Mouse (Mus musculus) retina, adult 2 months (tissue): ENCODE measurements around the gene Ppp1r14c.
A peak's percentile ranks its signal among the peaks of the same experiment; 100 is the strongest.

Experiments
- DNase-seq: peaks from one replicate; pipeline ENCODE4 v3.0.0-alpha.2; 2012; ENCODE audit warnings: low read depth, low spot score

Gene Ppp1r14c

DNA sequence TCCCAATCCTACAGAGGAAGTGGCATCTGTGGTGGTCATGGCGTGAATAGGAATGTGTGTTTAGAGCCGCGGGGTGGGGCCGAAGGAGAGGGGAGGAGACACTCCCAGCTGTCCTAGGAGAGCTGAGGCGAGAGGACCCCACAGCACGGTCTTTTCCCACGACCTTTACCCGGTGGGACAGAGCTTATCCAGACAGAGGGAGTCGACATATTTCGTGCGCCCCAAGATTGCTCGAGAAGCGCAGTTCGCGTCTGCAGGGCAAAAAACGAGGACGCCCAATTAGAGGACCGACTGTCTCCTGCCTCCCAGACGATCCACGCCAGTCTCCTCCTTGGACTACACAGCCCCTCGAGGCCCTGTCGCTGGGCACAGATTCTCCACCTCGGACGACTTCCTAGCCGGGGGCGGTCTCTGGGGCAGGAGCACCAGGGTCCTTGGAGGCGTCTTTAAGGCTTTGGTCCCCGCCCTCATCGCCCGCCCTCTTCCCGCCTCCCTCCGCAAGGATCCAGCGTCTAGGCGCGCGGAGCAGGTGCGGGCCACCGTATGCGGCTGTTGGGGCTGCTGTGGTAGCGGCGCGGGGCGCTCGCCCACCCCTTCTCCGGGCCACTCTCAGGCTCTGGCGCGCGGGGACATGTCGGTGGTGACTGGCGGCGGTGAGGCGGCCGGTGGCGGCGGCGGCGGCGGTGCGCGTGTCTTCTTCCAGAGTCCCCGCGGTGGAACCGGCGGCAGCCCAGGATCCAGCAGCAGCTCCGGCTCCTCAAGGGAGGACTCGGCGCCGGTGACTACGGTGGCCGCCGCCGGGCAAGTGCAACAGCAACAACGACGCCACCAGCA lies at the start of gene Ppp1r14c:
TSS of gene Ppp1r14c (plus strand) at position 22 of the 834 bp plus-strand sequence.
- DNase-seq = no peak

DNA sequence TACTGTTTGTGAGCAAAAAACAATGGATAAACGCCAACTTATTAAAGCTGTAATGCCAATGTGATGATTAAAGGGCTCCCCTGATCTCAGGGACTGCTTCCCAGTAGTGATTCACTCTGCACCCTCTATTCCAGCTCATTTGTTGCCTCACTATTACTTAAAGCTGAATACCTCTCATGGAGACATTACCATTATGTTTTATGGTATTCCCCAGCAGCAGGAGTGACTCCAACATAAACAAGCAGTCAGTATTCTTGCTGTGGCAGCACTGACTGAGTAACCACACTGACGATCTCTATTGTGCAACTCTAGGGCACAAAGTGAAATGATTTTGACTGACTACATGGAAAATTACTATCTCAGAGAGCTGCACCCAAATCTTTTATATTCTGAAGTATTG lies 44.5 kb upstream of the Ppp1r14c start:
- no peak for DNase-seq

DNA sequence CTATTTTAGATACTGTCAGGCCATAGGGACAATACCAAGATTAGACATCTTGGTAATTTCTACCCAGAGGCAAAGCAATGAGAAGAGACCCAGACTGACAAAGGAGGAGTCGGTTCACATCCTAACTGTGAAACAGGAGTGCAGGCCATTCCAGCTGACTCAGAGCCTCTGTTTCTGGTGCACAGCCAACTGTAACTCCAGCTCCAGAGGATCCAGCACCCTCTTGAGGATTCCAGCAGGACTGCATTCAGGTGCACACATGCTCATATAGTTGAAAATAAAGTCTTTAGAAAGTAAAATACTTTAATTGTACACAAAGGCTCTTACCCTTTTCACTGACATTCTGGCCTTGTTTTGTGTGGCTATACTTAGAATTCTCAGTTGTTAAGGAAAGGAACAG lies 40.4 kb upstream of the Ppp1r14c start:
- no peak for DNase-seq

DNA sequence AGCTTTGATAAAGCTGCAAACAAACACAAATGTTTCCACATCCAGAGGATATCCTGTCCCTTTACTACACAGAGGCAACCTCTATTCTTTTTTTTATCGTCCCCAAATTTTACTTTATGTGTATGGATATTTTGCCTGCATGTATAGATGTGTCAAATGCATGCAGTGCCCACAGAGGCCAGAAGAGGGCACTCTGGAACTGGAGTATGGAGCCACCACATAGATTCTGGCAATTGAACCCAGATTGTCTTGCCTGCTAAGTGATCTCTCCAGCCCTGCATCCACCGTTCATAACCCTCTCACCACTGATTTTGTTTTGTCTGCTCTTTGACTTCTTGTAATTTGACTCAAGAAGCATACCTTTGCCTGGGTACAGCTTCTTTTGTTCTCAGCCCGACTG lies 33.0 kb upstream of the Ppp1r14c start:
- DNase-seq = peak; percentile 33

DNA sequence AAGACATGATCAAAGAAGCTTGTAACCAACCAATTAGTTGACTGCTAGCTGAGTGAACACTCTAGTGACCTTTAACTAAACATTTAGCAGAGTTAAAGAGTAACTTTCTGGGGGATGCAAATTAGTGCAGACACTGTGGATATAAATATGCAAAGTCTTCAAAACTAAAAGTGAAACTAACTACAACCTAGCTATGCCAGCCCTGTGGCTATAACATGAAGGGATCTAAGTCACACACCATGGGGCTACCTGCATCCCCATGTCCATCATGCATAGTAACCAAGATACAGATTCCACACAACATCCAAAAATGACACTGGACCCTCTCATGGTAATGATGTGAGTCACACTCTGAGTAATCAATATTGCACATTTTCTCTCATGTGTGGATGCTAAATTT lies 31.3 kb upstream of the Ppp1r14c start:
- DNase-seq = no peak

DNA sequence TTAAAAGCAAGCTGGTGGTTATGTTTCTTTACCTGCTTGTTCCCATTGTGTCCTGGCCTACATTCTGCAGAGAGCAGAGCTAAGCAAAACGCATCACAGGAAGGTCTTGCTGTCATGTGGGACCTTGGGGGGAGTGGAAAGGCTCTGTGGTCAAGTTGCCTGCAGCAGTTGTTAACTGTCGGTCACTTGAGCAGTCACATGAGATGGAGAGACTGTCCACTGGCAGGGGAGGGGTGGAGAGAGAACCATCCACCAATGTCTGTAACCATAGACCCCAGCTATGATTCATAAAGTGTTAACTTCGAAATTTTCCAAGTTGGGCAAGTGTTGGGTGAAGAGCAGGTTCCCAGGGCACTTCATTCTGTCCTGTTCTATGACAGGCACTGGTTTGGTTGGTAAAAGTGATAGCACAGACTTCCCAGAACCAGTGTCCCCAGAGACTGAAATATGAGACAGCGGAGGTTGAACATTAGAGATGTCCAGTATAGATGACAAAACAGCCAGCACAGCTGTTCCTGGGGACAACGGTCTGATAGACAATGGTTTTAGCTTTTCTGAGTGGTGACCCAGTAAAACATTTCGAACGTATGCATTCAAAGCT lies 29.0 kb upstream of the Ppp1r14c start:
- no peak for DNase-seq

DNA sequence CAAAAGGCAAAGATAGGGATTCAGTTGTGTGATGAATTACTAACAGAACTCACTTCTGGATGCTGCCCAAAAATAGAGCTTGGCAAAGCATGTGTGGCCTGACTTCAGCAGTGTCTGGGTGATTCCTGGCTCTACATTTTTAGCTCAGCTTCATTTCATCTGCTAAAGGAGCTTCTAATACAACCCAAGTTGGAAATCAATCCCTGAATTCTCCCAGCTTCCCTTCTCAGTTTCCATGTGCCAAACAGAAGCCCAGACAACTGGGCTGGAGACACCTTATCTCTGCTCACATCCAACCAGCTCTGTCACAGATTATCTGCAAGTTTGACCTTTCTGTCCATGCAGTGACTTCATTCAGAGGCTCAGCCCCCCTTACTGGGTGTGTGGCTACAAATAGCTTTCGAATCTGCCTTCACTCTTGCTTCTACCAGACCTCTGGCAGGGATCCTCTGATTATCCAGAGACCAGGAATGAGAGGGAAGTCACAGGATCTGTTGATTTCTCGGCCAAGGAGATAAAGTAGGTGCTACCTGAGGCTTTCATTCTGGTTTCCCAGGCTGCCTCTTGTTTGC lies 28.4 kb upstream of the Ppp1r14c start:
- DNase-seq = no peak

DNA sequence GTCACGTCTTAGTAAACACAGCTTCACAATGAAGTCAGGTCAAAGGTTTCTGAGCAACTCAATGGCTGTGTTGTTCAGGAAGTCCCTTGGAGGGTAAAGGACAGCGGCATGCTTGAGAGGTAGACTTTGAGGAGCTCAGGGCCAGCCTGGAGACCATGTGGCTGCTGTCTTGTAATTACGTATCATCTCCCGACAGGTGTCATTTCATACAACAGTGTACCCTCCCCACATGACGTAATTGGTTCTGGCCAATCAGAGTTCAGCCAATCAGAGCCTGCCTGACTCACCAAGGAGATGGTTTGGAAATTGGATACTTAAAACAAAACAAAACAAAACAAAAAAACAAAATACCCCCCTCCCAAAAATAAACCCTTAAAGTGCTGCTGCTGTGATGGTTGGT lies 20.2 kb upstream of the Ppp1r14c start:
- no peak for DNase-seq

DNA sequence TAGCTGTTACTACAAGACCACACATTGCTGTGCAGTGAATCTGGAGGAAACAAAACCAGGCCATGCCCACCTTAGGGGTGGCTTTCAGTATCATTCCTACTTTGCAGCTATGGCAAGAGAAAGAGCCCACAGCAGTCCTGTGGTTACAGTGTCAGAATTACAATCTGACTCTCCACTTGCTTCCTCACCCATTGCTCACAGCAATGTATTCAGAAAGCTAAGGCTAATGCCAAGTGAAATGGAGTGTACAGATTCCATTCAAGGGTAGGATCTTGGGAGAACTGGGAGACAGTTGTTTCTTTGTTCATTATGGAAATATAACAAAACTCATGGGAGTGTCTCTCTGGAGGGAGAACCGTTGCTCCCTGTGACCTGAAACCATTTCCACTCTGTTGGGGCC lies 6.3 kb upstream of the Ppp1r14c start:
- DNase-seq = no peak

DNA sequence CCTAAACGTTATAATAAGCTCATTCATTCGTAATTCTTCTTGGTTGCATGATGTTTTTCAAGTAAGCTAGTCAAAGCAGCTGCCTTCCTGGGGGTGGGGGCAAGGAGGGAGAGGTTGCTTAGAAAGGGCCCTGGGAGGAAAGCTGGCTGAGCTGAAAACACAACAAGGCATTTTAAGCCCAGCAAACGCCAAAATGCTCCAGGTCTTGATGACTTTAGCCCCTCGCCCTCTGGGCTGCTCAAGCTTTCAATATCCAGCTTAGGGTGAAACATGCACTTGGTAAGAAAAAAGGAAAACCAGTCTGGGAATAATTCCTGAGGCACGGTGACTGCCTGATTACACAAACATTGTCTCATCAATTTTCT lies 204 bp upstream of the Ppp1r14c start:
- no peak for DNase-seq

DNA sequence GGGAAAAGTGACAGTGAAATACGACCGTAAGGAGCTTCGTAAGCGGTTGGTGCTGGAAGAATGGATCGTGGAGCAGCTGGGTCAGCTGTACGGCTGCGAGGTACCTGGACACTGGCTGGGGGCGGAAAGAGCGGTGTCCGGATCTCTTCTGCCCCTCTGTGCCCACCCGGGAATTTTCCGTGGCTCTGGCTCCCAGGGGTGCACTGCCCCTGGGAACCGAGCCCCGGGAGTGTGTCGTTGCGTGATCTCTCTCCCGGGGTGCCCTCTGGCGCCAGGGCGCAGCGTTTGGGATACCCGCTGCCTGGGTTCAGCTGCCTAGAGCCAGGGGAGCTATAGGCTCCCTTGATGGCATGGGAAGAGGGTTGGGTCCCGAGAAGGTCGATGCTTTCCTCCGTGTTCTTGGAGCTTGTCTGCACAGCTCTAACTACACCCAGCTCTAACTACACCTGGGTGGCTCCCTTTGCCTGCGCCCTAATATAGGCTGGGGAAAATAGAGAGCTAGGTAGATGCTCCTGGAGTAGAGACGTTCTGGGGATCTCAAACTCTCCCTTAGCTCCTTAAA lies 1.1 kb downstream of the Ppp1r14c start:
- DNase-seq = no peak

DNA sequence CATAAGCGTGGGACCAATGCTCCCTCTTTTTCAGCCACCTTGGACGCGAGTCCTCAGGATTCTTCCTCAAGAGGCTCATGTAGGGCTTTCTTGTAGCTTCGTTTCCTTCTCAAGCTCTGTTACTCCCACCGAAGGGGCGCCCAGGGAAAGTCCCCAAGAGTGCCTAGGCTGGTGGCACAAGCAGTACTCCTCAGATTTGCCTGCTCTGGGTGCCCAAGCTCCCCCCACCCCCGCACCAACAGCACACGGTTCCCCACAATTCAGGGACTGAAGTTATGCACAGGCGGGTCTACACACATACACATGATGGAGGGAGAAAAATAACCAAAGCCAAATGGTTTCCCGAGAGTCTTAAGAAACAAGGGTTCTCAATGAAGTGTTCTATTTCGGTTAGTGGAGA lies 1.6 kb downstream of the Ppp1r14c start:
- no peak for DNase-seq

DNA sequence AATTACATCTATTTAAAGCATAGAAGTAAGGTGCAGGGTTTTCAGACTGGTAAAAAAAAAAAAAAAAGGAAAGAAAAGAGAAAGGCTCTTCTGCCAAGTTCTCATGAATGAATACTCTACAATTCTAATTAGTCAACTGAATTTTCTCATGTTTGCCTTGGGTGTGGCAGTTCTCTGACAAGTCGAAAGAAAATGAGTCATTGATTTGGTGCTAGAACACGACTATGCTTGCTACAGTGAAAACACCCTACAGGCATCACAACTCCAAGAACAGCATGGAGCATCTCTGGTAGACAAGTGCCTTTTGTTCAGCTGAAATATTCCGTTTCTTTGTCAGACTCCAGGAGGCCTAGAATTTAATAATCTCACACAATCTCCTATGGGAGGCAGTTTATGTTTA lies 17.3 kb downstream of the Ppp1r14c start:
- no peak for DNase-seq

DNA sequence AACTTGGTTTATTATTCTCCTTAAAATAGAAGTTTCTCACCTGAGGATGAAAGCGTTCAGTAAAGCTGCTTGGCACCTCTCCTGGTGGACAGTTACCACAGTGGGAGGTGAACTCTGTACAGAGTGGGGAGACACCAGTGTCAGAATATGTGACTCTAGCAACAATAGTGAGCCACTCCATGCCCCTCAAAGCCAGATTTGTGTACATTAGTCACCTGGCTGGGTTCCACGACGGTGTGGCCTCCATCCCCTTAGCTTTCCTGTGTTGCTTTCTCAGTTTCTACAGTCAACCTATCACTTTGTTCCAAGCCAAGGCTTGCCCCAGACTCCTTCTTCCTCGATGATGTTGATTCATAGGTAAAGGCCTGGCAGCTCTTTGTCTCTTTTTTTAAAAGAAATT lies 26.4 kb downstream of the Ppp1r14c start:
- DNase-seq = no peak

DNA sequence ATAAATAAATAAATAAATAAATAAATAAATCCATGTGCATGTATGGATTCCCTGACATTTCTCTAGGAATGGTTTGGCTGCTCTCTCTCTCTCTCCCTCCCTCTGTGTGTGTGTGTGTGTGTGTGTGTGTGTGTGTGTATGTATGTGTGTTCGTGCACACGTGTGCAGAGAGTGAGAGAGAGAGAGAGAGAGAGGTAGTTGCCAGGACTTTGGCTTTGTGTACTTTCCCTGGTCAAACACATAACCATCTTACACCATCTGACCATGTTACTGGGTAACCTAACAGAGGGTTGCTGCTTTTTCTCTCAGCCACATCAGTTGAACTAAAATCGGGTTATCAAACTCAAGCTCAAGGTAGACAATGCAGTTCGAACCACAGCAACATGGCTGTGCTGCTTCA lies 27.7 kb downstream of the Ppp1r14c start:
- no peak for DNase-seq

DNA sequence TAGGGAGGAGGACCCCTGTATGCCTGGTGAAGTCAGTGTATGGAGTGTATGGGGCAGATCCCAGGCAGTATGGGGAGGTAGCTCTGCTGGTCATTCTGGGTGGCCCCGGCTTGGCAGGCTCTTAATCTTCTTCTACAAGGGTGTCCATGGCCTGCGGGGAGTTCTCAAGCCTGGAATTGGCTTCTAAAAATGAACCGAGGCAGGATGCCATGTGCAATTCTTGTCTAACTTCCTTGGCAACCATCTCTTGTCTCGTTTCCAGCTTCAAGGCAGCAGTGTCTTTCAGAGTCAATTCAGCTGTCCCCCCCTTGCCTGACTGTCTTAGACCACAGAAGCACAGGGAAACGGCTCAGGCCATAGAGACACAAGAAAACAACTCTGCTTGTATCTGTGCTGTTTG lies 28.3 kb downstream of the Ppp1r14c start:
- no peak for DNase-seq

DNA sequence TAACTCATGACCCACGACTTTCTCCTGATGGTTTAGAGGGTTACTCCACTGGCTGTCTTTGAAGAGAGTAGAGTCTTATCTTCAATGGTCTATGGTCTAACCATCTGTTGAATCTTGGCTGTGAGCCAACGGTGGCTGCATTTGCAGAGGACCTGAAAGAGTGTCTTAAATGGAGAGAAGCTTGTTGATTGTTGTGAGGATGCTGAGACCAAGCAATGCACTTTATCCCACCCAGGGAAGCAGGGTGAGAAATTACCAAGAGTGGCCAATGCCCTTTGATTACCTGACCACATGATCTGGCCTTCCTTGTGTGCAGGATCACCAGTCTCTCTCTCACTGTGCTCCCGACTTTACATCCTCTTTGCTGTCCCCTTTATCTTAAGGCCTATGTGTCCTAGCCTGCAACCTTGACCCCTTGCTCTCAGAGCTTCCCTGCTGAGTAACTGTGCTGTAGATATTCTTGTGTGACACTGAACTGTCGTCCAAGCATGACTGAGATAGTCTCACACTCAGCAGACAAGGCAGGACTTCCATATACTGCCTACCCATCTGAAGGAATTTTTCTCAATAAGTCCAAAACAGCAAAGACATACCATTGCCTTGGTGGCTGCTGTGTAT lies 28.9 kb downstream of the Ppp1r14c start:
- no peak for DNase-seq

DNA sequence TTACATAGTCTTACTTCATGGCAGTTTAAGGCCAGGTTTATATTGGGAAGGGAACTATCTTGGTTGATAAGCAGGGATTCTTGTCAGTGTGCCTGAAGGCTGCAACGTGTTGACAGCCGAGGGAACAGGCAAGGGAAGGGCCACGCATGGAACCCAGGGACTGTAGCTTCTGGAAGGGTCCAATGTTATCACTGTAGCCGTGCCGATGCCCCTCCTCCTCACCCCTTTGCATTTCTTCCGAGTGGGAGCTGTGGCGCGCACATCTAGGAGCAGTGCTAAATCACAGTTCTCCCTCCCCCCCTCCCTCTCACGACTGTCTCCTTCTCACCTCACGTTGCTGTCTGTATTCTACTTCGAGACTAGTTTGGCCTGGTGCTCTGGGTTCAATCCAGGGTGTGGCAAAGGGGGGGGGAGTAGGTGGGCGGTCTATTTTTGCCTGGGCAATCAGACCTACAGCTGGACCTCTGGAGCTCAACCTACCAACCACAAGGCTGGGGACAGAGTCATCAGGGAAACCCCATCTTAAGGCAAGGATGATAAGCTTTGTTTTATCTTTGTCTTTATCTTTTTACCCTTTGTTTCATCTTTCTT lies 29.6 kb downstream of the Ppp1r14c start:
- DNase-seq = no peak

DNA sequence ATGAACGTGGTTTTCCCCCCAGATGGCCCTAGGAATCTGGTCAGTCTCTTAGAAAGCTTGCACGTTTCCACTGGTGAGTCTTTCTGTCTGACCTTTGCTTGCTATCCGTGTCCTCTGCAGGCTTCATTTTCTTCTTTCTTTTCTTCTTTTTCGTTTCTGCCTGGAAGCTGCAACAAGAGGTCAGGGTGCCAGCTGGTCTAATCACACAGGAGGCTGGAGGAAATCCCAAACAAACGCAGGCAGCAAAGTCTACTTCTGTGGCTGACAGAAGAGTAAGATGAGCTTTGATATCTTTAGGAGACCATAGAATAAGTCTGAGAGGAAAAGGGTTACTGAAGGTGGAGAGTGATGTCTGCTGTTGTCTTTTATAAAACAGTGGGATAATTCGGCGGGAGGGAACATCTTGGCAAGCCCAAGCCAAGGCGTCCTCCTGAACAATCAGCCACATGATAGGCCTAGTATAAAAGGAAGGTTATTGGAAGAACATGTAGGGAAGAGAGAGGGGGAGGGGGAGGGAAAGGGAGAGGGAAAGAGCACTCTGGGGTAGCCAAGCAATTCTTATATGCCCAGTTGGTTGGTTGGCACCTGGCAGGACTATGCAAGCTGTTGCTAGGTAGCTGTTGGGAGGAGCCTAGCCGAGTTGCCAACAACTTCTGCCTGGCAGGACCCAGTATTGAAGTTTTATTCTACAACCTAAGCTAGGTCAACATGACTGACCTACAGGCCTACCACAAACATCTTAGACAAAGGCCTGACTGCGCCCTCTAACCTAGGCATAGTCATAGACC lies 30.3 kb downstream of the Ppp1r14c start:
- DNase-seq = no peak

DNA sequence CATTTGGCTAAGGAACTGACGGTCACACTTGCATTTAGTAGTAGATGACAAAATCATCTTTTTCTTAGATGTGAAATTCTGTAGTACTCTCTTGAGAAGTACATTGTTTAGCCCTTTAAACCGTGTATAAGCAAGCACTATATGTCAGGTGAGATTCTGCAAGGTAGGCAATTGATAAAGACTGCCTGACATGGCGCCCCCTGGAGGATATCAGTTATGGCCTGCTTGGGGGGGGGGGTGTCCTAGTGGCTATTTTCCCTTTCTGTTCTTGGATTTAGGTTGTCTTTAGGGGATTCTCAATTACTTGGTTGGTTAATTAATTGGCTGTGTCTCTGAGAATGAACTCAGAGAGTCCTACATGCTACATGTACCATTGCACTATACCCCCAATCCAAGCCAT lies 31.5 kb downstream of the Ppp1r14c start:
- no peak for DNase-seq

DNA sequence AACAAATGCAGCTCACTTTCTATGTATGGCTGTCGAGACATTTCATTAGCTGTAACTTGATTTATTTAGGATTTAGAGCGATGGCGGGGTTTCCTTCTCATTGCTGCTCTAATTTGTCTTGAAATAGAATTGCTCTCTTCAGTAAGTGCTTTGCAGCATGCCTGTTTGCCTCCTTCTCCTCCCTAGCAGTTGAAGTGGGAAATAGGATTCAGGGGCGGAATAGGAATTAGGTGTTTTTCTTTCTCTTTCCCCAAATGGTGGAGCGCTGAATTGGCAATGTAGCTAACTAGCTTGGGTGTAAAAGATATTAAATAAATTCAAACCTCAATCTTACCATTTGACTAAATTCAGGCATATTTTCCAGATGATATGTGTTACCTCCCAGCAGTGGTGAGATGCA lies 32.2 kb downstream of the Ppp1r14c start:
- no peak for DNase-seq
